Mouse (Mus musculus) leukemia stem cell, adult 10-12 weeks (primary cell): ENCODE results near the gene Cmas. TPM values are rescaled to one million over a fixed set of nuclear protein-coding genes. Genes with fewer than 3 reads are reported as not detected.

Experiments used
- polyA plus RNA-seq: library from polyadenylated mRNA; stranded (reverse); fragments of >175 nt; gene quantifications from 2 replicates; pipeline ENCODE4 v1.2.3, GENCODE M21; 2012; ENCODE audit warnings: low replicate concordance

Cmas gene
- polyA plus RNA-seq: 37.4 and 65.7 TPM in 2 replicates

GRCm38 (mm10) chr6:142756507-142757333 is at the start of gene Cmas:
Gene Cmas (plus strand): TSS chr6:142756686.

GRCm38 (mm10) chr6:142804402-142804801 is 47.9 kb downstream of the Cmas start, which contains the start of gene Sult6b2:
Gene Sult6b2 (minus strand): TSS chr6:142804502.

Other genes with a start within 250 kb of the Cmas start
- gene Ldhb, start 248.7 kb upstream of the Cmas start, polyA plus RNA-seq: 0.27 TPM in 1 of 2 replicates, not detected in the other
- 3.1 and 3.4 TPM in 2 replicates for gene Kcnj8, start 185.1 kb upstream of the Cmas start, polyA plus RNA-seq
- gene Abcc9, start 54.4 kb upstream of the Cmas start, polyA plus RNA-seq: 0.50 TPM in 1 of 2 replicates, not detected in the other
- not detected in 2 replicates for gene Sult6b2, start 47.8 kb downstream of the Cmas start, polyA plus RNA-seq
- 0.50 and 0.82 TPM in 2 replicates for gene St8sia1, start 207.8 kb downstream of the Cmas start, polyA plus RNA-seq